Mouse (Mus musculus) midbrain, postnatal 0 days (tissue): Measurements from ENCODE around the gene Rnf123. TPM values are rescaled to one million over a fixed set of nuclear protein-coding genes. Genes with fewer than 3 reads are reported as not detected.
A peak's percentile ranks its signal among the peaks of the same experiment; 100 is the strongest.

Experiments used
- ATAC-seq: fragments of 200-750 bp; cut with Nextera tagmentation; 2 replicates; pipeline ENCODE4 v1.8.0; 2017; ENCODE audit warnings: moderate number of reproducible peaks, mild to moderate bottlenecking, moderate TSS enrichment, moderate library complexity; ENCODE audit not compliant: low FRiP score
- DNase-seq: peaks from one replicate; pipeline ENCODE4 v3.0.0-alpha.2; 2015; ENCODE audit warnings: low spot score
- H3K27ac ChIP-seq: fragments of 300-500 bp; sonication (generic); 2 replicates; pipeline ENCODE4 v1.5.1; 2014; ENCODE audit warnings: low read depth, mild to moderate bottlenecking, low read length, mixed read lengths
- H3K27me3 ChIP-seq: fragments of 300-500 bp; sonication (generic); 2 replicates; pipeline ENCODE4 v1.6.1; 2014; ENCODE audit warnings: low read length, control low read depth, mixed read lengths; ENCODE audit not compliant: insufficient read depth
- H3K36me3 ChIP-seq: fragments of 300-500 bp; sonication (generic); 2 replicates; pipeline ENCODE4 v1.6.1; 2014; ENCODE audit warnings: low read length, control low read depth, mixed read lengths; ENCODE audit not compliant: insufficient read depth
- H3K4me1 ChIP-seq: fragments of 300-500 bp; sonication (generic); 2 replicates; pipeline ENCODE4 v1.6.1; 2014; ENCODE audit warnings: mild to moderate bottlenecking, control low read depth, antibody characterized with exemption, low read length, mixed read lengths; ENCODE audit not compliant: insufficient read depth
- H3K4me2 ChIP-seq: fragments of 300-500 bp; sonication (generic); 2 replicates; pipeline ENCODE4 v1.6.1; 2014; ENCODE audit warnings: low read depth, mild to moderate bottlenecking, low read length, mixed read lengths; ENCODE audit not compliant: poor library complexity, severe bottlenecking
- H3K4me3 ChIP-seq: fragments of 300-500 bp; sonication (generic); 2 replicates; pipeline ENCODE4 v1.5.1; 2014; ENCODE audit warnings: low read depth, mild to moderate bottlenecking, low read length, moderate library complexity
- H3K9ac ChIP-seq: fragments of 300-500 bp; sonication (generic); replicated peaks from 2 replicates; pipeline ENCODE4 v1.6.1; 2014; ENCODE audit warnings: mild to moderate bottlenecking, low read length, moderate library complexity, mixed read lengths; ENCODE audit not compliant: poor library complexity, severe bottlenecking
- H3K9me3 ChIP-seq: fragments of 300-500 bp; sonication (generic); 2 replicates; pipeline ENCODE4 v1.6.1; 2016; ENCODE audit warnings: low read length, control low read depth
- CTCF ChIP-seq: IDR thresholded peaks from 2 replicates; pipeline ENCODE4 v1.5.1; 2016; ENCODE audit warnings: antibody characterized with exemption, mild to moderate bottlenecking
- WGBS: fragments of 180-500 bp; shearing (Covaris S2); extraction: QIAGEN DNeasy Blood & Tissue Kit; methylation state at CpG from one replicate; pipeline ENCODE4 v1.1.7; 2014; 5-methylcytosine and 5-hydroxymethylcytosine counted together
- polyA plus RNA-seq: library from polyadenylated mRNA; unstranded; fragments of >200 nt; fragmentation: Nextera tagmentation; extraction: Ambion mirVana; gene quantifications from 2 replicates; pipeline ENCODE4 v1.2.1, GENCODE M21; 2015
- total RNA-seq: library from RNA; depleted of rRNA; stranded (reverse); fragments of >200 nt; gene quantifications from 2 replicates; pipeline ENCODE4 v1.2.3, GENCODE M21; 2014

Gene Rnf123
- total and polyA plus RNA-seq, 2 experiments from 2014 or later, result 44.1 to 46.3 TPM

DNA sequence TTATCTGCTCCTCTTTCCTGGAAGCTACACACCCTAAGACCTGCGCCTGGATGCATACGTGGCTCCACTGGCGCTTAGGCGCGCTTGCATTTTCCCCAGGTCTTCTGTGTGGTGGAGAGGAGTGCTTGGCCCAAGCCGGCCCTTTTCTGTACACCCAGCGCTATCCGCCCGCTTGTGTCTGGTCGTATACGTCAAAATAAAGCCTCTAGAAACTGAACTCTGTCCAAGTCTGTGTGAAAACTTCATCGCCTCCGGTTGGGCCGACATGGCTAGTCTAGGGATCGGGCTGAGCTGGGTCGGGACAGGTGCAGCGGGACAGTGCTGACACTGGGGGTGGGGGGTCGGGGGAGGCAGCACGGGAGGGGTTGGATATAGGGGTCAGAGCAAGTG, 34.6 kb downstream of the Rnf123 start:
- no peak overlapping the region for H3K27ac ChIP-seq
- WGBS, result 1% methylated on average over 19 of the region's 19 CpGs
- peak overlapping the region; percentile 70 for H3K4me3 ChIP-seq
- H3K9ac ChIP-seq, result peak overlapping the region; percentile 74
- ATAC-seq (peak; percentile 44; the same call in 1 of the 2 replicates), DNase-seq (no peak)
- no peak for TF ChIP-seq CTCF
- peak overlapping the region; percentile 95 for H3K4me2 ChIP-seq
- H3K9me3 ChIP-seq, result no peaks in the 10 kb centered on the region
- peaks cover 7% of the 10 kb centered on the region; the same call in 1 of the 2 replicates for H3K4me1 ChIP-seq
- H3K36me3 ChIP-seq, result peaks cover 37% of the 10 kb centered on the region
- no peaks in the 10 kb centered on the region for H3K27me3 ChIP-seq

DNA sequence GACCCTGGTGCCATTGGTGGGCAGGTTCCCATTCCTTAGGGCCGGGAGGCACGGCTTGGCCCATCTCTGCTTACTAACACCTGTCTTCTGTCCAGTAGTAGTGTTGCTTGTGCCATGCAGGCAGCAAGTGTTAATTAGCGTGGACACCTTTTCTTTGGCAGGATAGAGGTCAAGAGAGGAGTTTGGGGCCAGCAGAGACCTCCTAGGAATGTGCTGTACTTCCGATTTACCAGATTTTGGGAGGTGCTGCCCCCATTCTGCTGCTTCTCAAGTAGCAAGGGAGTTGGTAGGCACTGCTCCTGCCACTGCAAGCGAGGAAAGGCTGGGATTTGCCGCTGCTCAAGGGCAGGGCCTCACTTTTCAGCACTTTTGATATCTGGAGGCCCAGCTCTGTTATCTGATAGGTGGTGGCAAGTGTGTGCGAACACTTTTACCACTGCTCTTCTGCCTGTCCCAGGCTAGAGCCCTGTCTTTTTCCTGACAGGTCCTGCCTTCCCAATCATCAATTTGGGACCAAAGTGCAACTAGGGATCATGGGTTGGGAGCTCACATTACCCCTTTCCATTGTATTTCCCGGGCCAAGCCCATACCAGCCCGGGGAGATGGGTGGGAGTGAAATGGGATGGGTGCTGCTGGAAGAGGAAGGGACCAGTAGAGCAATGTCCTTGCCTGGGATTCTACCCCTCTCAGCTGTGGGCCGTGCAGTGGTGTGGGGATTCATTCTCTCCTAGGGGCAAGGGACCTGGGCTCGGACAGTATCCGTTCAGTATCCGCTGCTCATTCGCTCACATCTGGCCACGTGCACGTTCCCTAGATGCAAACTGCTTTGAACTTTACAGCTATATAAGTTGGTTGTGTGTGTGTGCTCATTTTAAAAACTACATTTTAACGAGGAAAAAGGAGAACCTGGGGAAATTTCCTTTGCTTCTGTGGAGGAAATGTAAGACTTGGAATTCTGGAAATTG, 35.3 kb downstream of the Rnf123 start:
- TF ChIP-seq CTCF, result no peak
- no peaks in the 10 kb centered on the region for H3K9me3 ChIP-seq
- no peak overlapping the region for H3K27ac ChIP-seq
- peaks cover 42% of the 10 kb centered on the region for H3K36me3 ChIP-seq
- H3K4me1 ChIP-seq, result peaks cover 7% of the 10 kb centered on the region; the same call in 1 of the 2 replicates
- H3K4me3 ChIP-seq, result peak overlapping the region; percentile 70; the same call in 1 of the 2 replicates
- no peaks in the 10 kb centered on the region for H3K27me3 ChIP-seq
- 48% methylated on average over 17 of the region's 17 CpGs for WGBS
- no peak for ATAC-seq
- DNase-seq, result no peak
- H3K9ac ChIP-seq, result peak overlapping the region; percentile 74; the same call in 1 of the 2 replicates
- peak overlapping the region; percentile 95 for H3K4me2 ChIP-seq

DNA sequence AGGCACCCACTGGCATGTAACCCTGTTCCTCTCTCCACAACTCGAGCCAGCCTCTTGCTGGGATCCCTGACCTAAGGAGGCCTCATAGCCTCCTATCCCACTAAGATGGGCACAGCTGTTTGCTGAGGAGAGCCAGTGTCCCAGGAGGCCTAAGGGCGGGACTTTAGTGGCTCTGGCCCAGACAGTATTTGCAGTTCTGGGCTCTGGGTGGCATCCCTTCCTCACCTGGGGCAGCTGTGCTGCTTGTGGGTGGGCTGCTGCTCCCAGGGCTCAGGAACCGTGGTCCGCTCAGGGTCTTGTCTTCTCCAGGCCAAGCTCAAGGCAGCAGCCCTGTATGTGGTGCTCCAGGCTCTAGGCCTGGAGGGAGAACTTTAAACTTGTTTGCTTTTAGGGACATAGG, 36.6 kb downstream of the Rnf123 start:
- H3K4me3 ChIP-seq, result no peak overlapping the region
- H3K36me3 ChIP-seq, result peaks cover 50% of the 10 kb centered on the region
- peaks cover 7% of the 10 kb centered on the region; the same call in 1 of the 2 replicates for H3K4me1 ChIP-seq
- no peaks in the 10 kb centered on the region for H3K27me3 ChIP-seq
- no peak for TF ChIP-seq CTCF
- WGBS, result 94% methylated on average over 4 of the region's 4 CpGs
- no peak overlapping the region for H3K27ac ChIP-seq
- ATAC-seq (no peak), DNase-seq (no peak)
- no peak overlapping the region for H3K9ac ChIP-seq
- H3K9me3 ChIP-seq, result no peaks in the 10 kb centered on the region
- H3K4me2 ChIP-seq, result no peak overlapping the region

DNA sequence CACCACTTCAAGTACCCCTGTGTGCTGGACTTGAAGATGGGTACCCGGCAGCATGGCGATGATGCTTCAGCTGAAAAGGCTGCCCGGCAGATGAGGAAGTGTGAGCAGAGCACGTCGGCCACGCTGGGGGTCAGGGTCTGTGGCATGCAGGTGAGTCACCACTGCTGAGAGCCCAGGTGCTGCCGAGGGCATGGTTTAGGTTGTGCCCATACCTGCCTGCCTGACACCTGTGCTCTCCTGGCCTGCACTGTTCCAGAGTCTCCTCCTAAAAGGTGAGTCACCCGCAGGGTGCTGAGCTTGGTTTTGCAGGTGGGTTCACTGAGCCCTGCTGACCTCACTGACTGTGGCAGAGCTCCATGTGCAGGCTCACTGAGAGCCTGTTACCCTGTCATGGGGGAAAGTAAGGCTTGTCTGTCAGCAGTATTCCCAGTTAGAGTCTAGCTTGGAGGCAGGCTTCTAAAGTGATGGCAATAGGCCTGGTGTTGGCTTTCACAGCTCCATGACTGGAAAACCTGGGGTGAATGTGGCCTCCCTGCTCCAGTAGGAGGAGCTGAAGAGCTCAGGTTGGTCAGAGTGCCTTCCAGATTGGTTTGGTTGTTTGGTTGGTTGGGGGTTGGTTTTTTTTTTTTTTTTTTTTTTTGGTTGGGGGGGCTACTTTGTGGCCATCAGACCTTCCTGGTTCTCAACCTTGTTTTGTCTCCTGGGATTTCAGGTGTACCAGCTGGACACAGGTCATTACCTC, 38.2 kb downstream of the Rnf123 start:
- Histone ChIP-seq H3K9me3 (no peaks in the 10 kb centered on the region), H3K36me3 (peaks cover 52% of the 10 kb centered on the region), H3K9ac (no peak overlapping the region), H3K4me2 (no peak overlapping the region), H3K27me3 (no peaks in the 10 kb centered on the region), H3K4me3 (no peak overlapping the region), H3K4me1 (peaks cover 3% of the 10 kb centered on the region; the same call in 1 of the 2 replicates), H3K27ac (no peak overlapping the region)
- whole genome bisulfite sequencing, result 97% methylated on average over 8 of the region's 8 CpGs
- peak; percentile 42 for TF ChIP-seq CTCF
- DNase-seq (no peak), ATAC-seq (no peak)

DNA sequence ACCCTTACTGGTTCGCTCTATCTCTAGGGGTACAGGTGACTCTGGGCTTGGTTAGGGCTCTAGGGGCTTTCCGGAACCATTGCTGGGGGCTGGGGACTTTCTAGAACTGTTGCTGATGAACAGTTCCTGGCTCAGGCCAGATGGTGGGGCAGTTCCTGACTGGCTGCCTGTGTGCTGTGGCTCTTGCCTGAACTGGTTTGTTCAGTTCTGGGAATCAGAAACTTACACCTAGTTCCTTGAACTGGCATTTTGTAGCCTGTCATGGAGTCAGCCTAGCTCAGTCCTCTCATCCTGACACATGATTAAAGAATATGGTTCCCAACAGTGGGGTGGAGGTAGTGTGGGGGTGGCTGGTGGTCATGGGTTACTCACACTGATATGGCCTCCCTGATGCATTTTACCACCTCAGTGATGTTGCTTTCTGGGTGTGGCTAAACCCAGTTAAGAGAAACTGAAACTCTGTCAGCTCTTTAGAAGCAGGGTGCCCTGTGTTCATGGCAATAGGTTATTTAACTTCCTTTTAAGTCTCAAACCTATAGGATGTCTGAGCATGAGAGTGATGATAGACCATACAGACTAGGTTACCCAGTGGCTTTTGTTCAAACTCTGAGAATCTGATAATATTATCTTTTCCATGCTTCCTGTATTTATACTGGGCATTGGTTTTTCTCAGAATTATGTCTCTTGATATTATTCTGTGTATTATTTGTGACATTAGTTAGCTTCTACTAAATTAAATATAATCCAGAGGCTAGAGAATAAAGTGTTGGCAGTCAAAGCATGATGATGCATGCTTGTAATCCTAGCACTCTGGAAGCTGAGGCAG, 47.6 kb downstream of the Rnf123 start:
- H3K27me3 ChIP-seq, result no peaks in the 10 kb centered on the region
- peaks cover 32% of the 10 kb centered on the region for H3K36me3 ChIP-seq
- no peak overlapping the region for H3K4me3 ChIP-seq
- H3K4me1 ChIP-seq, result no peaks in the 10 kb centered on the region
- no peak for TF ChIP-seq CTCF
- no peaks in the 10 kb centered on the region for H3K9me3 ChIP-seq
- WGBS, result 97% methylated on average over 2 of the region's 2 CpGs
- DNase-seq (no peak), ATAC-seq (no peak)
- no peak overlapping the region for H3K4me2 ChIP-seq
- H3K27ac ChIP-seq, result no peak overlapping the region
- no peak overlapping the region for H3K9ac ChIP-seq
